ENCODE assay signal across 10 mouse cellular contexts in genomic region chr13:96855191-96855590, GRCm38 (mm10).
DNase-seq lines count a peak whose midpoint lies in the region; TF ChIP-seq lines count a peak whose summit lies in the region.
"Had no signal": no experiment of that assay in that cellular context is flagged by ENCODE, and none has a peak within 500 bp of the region (broad histone marks: within the 10 kb centered on the region; RNA-seq: fewer than 3 reads in every experiment).

No protein-coding gene starts in this region.

- no peak for TF ChIP-seq EP300 in MEL (IDR thresholded peaks at IDR 0.05; ENCODE audit: low read depth in 1 of 2, low read length in 2 of 2)

- no peak overlapping the region for H3K9ac ChIP-seq in MEL (ENCODE audit: control insufficient read depth, low read depth, low read length, poor library complexity, severe bottlenecking)
- H3K9ac ChIP-seq: liver, embryonic 15.5 days had no signal

- H3K9me3 ChIP-seq in MEL (replicated peaks; ENCODE audit: insufficient read depth, low read length) = no peaks in the 10 kb centered on the region
- H3K9me3 ChIP-seq: G1E; liver, embryonic 15.5 days had no signal

- TF ChIP-seq CTCF in MEL (IDR thresholded peaks at IDR 0.05 in 2 of 3, conservative IDR thresholded peaks at IDR 0.05 in 1 of 3; ENCODE audit: control insufficient read depth in 1 of 3, insufficient read depth in 1 of 3, low read depth in 2 of 3, low read length in 3 of 3, poor library complexity in 1 of 3, severe bottlenecking in 1 of 3) = peak; percentile 22 to 87 (median 56); a peak in 5 of 6 replicates
- no peak; the same call in 1 of the 2 replicates for TF ChIP-seq CTCF in cerebellum, adult 2 months (IDR thresholded peaks at IDR 0.05; ENCODE audit: borderline replicate concordance, insufficient read depth, low read depth, low read length)

- no peaks in the 10 kb centered on the region for H3K4me1 ChIP-seq in MEL (ENCODE audit: control insufficient read depth in 1 of 2, insufficient read depth in 2 of 2, low read length in 2 of 2)
- no peaks in the 10 kb centered on the region for H3K4me1 ChIP-seq in cerebellum, adult 2 months (ENCODE audit: control insufficient read depth, insufficient read depth, low read length)
- H3K4me1 ChIP-seq: liver, embryonic 15.5 days had no signal

- WGBS in cerebellum, adult 2 months = 16% methylated on average over 3 of the region's 3 CpGs

- no peak overlapping the region for H3K4me3 ChIP-seq in MEL (ENCODE audit: control insufficient read depth in 1 of 2, insufficient read depth in 1 of 2, low read depth in 2 of 2, low read length in 2 of 2)
- no peak overlapping the region for H3K4me3 ChIP-seq in cerebellum, adult 2 months (replicated peaks; ENCODE audit: insufficient read depth, low read depth, low read length)
- H3K4me3 ChIP-seq: liver, embryonic 15.5 days had no signal

- peak; percentile 88 for TF ChIP-seq RAD21 in MEL (IDR thresholded peaks at IDR 0.05; ENCODE audit: low read depth, low read length)

- H3K36me3 ChIP-seq in MEL (ENCODE audit: control insufficient read depth in 1 of 2, insufficient read depth in 2 of 2, low read length in 2 of 2) = peaks cover 0 to 4% of the 10 kb centered on the region in 2 experiments; a peak in 1 of 4 replicates
- H3K36me3 ChIP-seq: G1E; liver, embryonic 15.5 days had no signal

- H3K27me3 ChIP-seq in MEL (ENCODE audit: control insufficient read depth in 1 of 2, insufficient read depth in 2 of 2, low read length in 2 of 2) = peaks cover 0 to under 1% of the 10 kb centered on the region in 2 experiments; a peak in 1 of 4 replicates
- no peaks in the 10 kb centered on the region; the same call in 1 of the 2 replicates for H3K27me3 ChIP-seq in cerebellum, adult 2 months (ENCODE audit: control insufficient read depth, insufficient read depth, low read length)

- DNase-seq in gastrocnemius, adult 18-20 months (ENCODE audit: low spot score) = peak; percentile 31
- no peak for DNase-seq in gastrocnemius, postnatal 25 days
- peak; percentile 74 for DNase-seq in MEL (ENCODE audit: low read depth, low spot score)
- peak; percentile 30 to 50 for DNase-seq in cerebellum, adult 2 months
- DNase-seq in frontal cortex, postnatal 10 days (ENCODE audit: low spot score in 2 of 2) = peak; percentile 12 to 50
- peak; percentile 49 to 85 for DNase-seq in layer of hippocampus, adult 8-10 months (ENCODE audit: low spot score in 2 of 2)
- DNase-seq in lung, postnatal 10 days = peak; percentile 76
- DNase-seq in spleen, postnatal 10 days (ENCODE audit: low spot score in 2 of 2) = peak; percentile 23 to 69

- no peaks in the 10 kb centered on the region for H3K79me2 ChIP-seq in MEL (ENCODE audit: control insufficient read depth, insufficient read depth, low read length, poor library complexity)

- no peak overlapping the region for H3K27ac ChIP-seq in MEL (ENCODE audit: control insufficient read depth, low read depth, low read length)
- no peak overlapping the region for H3K27ac ChIP-seq in cerebellum, adult 2 months (ENCODE audit: insufficient read depth, low read length)
- H3K27ac ChIP-seq: liver, embryonic 15.5 days had no signal

- no peak for TF ChIP-seq POLR2A in MEL (IDR thresholded peaks at IDR 0.05; ENCODE audit: control insufficient read depth in 1 of 2, insufficient read depth in 1 of 2, low read depth in 1 of 2, low read length in 2 of 2, poor library complexity in 1 of 2)
- no peak for TF ChIP-seq POLR2A in cerebellum, adult 2 months (IDR thresholded peaks at IDR 0.05; ENCODE audit: borderline replicate concordance, insufficient read depth, low read length)

TF ChIP-seq in MEL, 35 proteins besides CTCF, POLR2A, EP300 and RAD21:
- TF ChIP-seq MAFK (IDR thresholded peaks at IDR 0.05; ENCODE audit: borderline replicate concordance, low read depth, low read length) = no peak
- TF ChIP-seq ZC3H11A (IDR thresholded peaks at IDR 0.05; ENCODE audit: low read depth, low read length) = peak; percentile 91
- peak; percentile 87 for TF ChIP-seq SMC3 (IDR thresholded peaks at IDR 0.05; ENCODE audit: low read depth, low read length)
- TF ChIP-seq CHD1 (IDR thresholded peaks at IDR 0.05; ENCODE audit: low read depth, low read length) = no peak
